18 mouse cellular contexts compared by ENCODE assay signal in the genomic region with DNA sequence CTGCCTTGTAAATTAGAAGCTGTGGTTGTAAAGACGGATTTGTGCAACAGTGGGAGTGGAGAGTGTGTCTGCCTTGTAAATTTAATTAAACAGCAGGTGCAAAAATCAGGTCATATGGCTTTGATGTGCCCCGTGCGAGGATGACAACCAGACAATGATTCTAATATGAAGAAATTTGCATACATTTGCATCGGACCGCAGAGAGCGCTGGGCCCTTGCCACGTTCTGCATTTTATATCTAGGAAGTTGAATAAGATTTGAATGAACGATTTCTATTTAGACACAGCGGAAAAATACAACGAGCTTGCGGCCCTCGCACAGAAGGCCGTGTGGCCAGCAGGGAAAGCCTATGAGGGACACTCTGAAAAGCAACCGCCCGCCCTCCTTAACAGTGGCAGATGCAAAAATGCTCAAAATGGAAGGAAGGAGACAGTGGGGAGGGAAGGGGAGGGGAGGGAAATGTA.
DNase-seq lines count a peak whose midpoint lies in the region; ATAC-seq and TF ChIP-seq lines count a peak whose summit lies in the region.
"Had no signal": no experiment of that assay in that cellular context is flagged by ENCODE, and none has a peak within 500 bp of the region (broad histone marks: within the 10 kb centered on the region; RNA-seq: fewer than 3 reads in every experiment).

No protein-coding gene starts in this region.

- no peaks in the 10 kb centered on the region for H3K9me3 ChIP-seq in intestine, embryonic 14.5 days (ENCODE audit: control insufficient read depth, low read length)
- H3K9me3 ChIP-seq in intestine, embryonic 15.5 days = no peaks in the 10 kb centered on the region
- H3K9me3 ChIP-seq in neural tube, embryonic 15.5 days (replicated peaks) = no peaks in the 10 kb centered on the region
- H3K9me3 ChIP-seq: heart, embryonic 15.5 days; limb, embryonic 10.5 days had no signal

- H3K36me3 ChIP-seq in intestine, embryonic 14.5 days (ENCODE audit: control insufficient read depth, insufficient read depth, low read length) = no peaks in the 10 kb centered on the region
- H3K36me3 ChIP-seq in intestine, embryonic 15.5 days = no peaks in the 10 kb centered on the region
- no peaks in the 10 kb centered on the region for H3K36me3 ChIP-seq in neural tube, embryonic 15.5 days
- H3K36me3 ChIP-seq: heart, embryonic 15.5 days; limb, embryonic 10.5 days had no signal

- no peak overlapping the region for H3K27ac ChIP-seq in intestine, embryonic 14.5 days (ENCODE audit: low read depth)
- no peak overlapping the region for H3K27ac ChIP-seq in intestine, embryonic 15.5 days
- H3K27ac ChIP-seq in left cerebral cortex, adult 2 months = peak overlapping the region; percentile 51
- H3K27ac ChIP-seq in neural tube, embryonic 15.5 days (replicated peaks) = no peak overlapping the region; the same call in 1 of the 2 replicates
- H3K27ac ChIP-seq: heart, embryonic 15.5 days; limb, embryonic 10.5 days; liver, embryonic 14.5 days had no signal

- H3K27me3 ChIP-seq in intestine, embryonic 14.5 days (replicated peaks; ENCODE audit: control insufficient read depth, insufficient read depth, low read length) = no peaks in the 10 kb centered on the region
- H3K27me3 ChIP-seq in intestine, embryonic 15.5 days (replicated peaks) = no peaks in the 10 kb centered on the region
- no peaks in the 10 kb centered on the region for H3K27me3 ChIP-seq in neural tube, embryonic 15.5 days (replicated peaks)
- H3K27me3 ChIP-seq: heart, embryonic 15.5 days had no signal

- ATAC-seq in intestine, embryonic 14.5 days (replicated peaks; ENCODE audit: low FRiP score, low TSS enrichment, low read depth) = no peak
- ATAC-seq in intestine, embryonic 15.5 days = no peak
- peak; percentile 85 for ATAC-seq in frontal cortex, adult (ENCODE audit: low TSS enrichment)
- ATAC-seq in neural tube, embryonic 15.5 days (ENCODE audit: low FRiP score) = 0 out of 2 replicates have a peak, but pooled peaks have one; percentile 28
- ATAC-seq in monocyte, adult 5-6 weeks (replicated peaks; ENCODE audit: insufficient number of reproducible peaks, low FRiP score, low TSS enrichment, poor library complexity, severe bottlenecking) = no peak
- ATAC-seq: intestine, postnatal 0 days had no signal

- H3K4me1 ChIP-seq in intestine, embryonic 14.5 days (replicated peaks; ENCODE audit: control insufficient read depth, insufficient read depth, low read length) = no peaks in the 10 kb centered on the region
- H3K4me1 ChIP-seq in intestine, embryonic 15.5 days (replicated peaks) = no peaks in the 10 kb centered on the region
- H3K4me1 ChIP-seq in neural tube, embryonic 15.5 days = peaks cover 7% of the 10 kb centered on the region; the same call in 1 of the 2 replicates
- H3K4me1 ChIP-seq: heart, embryonic 15.5 days had no signal

- no peak overlapping the region for H3K4me3 ChIP-seq in intestine, embryonic 14.5 days (ENCODE audit: low read depth, low read length)
- H3K4me3 ChIP-seq in intestine, embryonic 15.5 days (replicated peaks) = no peak overlapping the region
- no peak overlapping the region for H3K4me3 ChIP-seq in left cerebral cortex, adult 2 months
- no peak overlapping the region for H3K4me3 ChIP-seq in neural tube, embryonic 15.5 days (replicated peaks)
- H3K4me3 ChIP-seq: heart, embryonic 15.5 days; limb, embryonic 10.5 days had no signal

- no peak overlapping the region for H3K9ac ChIP-seq in intestine, embryonic 14.5 days (ENCODE audit: low read length)
- no peak overlapping the region for H3K9ac ChIP-seq in intestine, embryonic 15.5 days
- H3K9ac ChIP-seq in neural tube, embryonic 15.5 days (replicated peaks) = no peak overlapping the region
- H3K9ac ChIP-seq: heart, embryonic 15.5 days; liver, embryonic 14.5 days had no signal

- WGBS in intestine, embryonic 14.5 days = 92% methylated on average over 15 of the region's 15 CpGs
- WGBS in intestine, embryonic 15.5 days = 90% methylated on average over 15 of the region's 15 CpGs
- 38% methylated on average over 15 of the region's 15 CpGs for WGBS in neural tube, embryonic 15.5 days

- intact Hi-C loops in left cerebral cortex, adult 2 months (cut with DNase I) = loop anchor here (2.0 to 10.0 kb wide), 7 partner anchors 50 to 1195 kb away; no protein-coding TSS in a partner anchor

- peak; percentile 15 for DNase-seq in intestine, embryonic 14.5 days (ENCODE audit: low spot score)
- peak in 1 of 2 experiments; percentile 31 for DNase-seq in left cerebral cortex, adult 2 months (ENCODE audit: extremely low spot score in 1 of 2, low spot score in 2 of 2)
- no peak for DNase-seq in embryo, embryonic 10.5 days (ENCODE audit: low spot score)
- DNase-seq in thymus, adult 18-20 months = no peak
- DNase-seq: adrenal gland, postnatal 14 days; B cell, adult 2 months; gastrocnemius, postnatal 14 days; kidney, postnatal 4 days; lung, postnatal 4 days; thymus, postnatal 36 days had no signal

- H3K4me2 ChIP-seq in intestine, embryonic 14.5 days (ENCODE audit: low read length) = no peak overlapping the region
- H3K4me2 ChIP-seq in intestine, embryonic 15.5 days (replicated peaks) = no peak overlapping the region
- H3K4me2 ChIP-seq in neural tube, embryonic 15.5 days = no peak overlapping the region
- H3K4me2 ChIP-seq: heart, embryonic 15.5 days had no signal

- TF ChIP-seq CTCF in left cerebral cortex, adult 2 months (IDR thresholded peaks at IDR 0.05) = no peak

Comparison
In these comparisons a context has a peak if more than half of its experiments do, and no peak if none do; other contexts are left out.
1. ATAC-seq: peak in frontal cortex, adult (single experiment) and neural tube, embryonic 15.5 days (single experiment); none in intestine, embryonic 14.5 days (single experiment), intestine, embryonic 15.5 days (single experiment) and monocyte, adult 5-6 weeks (single experiment).